Mouse (Mus musculus) E14TG2a.4 (cell line): Measurements from ENCODE around the gene Gstt3.

ENCODE experiments used
- CTCF ChIP-seq: conservative IDR thresholded peaks from 2 replicates; pipeline ENCODE4 v1.5.1; 2014; ENCODE audit warnings: low read length
- NANOG ChIP-seq: IDR thresholded peaks from 2 replicates; pipeline ENCODE4 v1.6.1; 2014; ENCODE audit warnings: borderline replicate concordance, low read length, mixed read lengths

DNA sequence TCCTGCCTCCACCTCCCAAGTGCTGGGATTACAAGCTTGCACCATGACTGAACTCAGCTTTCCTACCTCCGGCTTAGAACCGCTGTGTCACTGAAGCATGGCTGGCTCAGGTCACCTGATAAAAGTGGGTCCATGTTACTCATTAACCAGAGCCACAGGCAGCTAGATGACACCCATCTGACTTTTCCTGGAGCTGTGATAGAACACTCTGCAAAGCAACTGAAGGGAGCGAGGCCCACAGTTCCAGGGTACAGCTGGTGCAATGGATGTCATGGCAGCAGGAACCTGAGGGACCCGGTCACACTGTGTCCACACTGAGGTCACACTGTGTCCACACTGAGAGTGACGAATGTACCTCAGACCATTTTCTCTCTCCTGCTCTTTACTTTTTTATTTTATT lies 8.6 kb upstream of the Gstt3 start:
- TF ChIP-seq CTCF = no peak
- no peak for TF ChIP-seq NANOG
